Mouse (Mus musculus) megakaryocyte-erythroid progenitor cell, adult 5-6 weeks (primary cell): ENCODE measurements at regions not wholly inside any gene's neighbourhood (a gene's known extent, or its start where the extent isn't known, plus 50 kb on each side); places are given as distances from the start of the nearest gene placed in this dataset.
A peak's percentile ranks its signal among the peaks of the same experiment; 100 is the strongest.
"Not testable (repeated sequence)": the region's sequence is repeated elsewhere in the genome, so short reads cannot be mapped to it uniquely, and the experiment has no call there.

Source experiments
- ATAC-seq: replicated peaks from 2 replicates; pipeline ENCODE4 v1.8.0; 2016; ENCODE audit warnings: mild to moderate bottlenecking, inconsistent platforms; ENCODE audit not compliant: severe bottlenecking, poor library complexity, low FRiP score, low TSS enrichment

DNA sequence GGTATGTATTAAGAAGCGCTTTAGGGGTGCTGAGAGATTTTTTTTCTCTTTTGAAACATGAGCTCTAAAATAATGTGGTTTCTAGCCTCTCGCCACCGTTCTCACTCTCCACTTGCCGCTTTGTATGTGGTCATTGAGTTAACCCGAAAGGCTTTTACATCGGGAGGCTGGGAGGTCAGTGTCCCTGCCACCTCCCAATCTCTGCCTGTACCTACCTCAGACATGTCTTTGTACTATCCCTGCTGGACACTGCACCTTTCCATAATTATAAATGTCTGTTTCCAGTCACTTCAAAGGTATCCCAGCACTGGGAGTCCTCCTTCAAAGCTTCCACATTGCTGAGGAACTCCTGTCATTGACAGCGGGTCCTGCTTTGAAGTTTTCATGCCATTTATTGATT, 347.6 kb upstream of the Tbc1d2b start:
- no peak for ATAC-seq

DNA sequence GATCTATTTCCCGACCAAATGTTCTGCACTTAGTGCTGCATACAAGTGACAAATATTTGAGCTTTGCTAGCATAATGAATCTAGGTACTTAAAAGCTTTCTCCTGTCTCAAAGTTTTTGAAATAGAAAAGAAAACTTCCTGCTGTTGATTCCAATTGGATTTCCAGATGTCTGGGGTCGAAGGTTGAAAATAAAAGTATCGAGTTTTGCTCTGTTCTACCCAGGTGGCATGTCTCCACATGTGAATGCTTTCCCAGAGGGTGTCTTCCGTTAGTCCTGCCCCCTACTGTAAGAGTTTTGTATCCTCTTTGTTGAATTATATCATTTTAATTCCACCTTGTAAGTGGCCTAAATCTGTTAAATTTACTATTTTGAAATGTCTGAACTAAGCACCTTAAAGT, 327.3 kb upstream of the Tbc1d2b start:
- no peak for ATAC-seq

DNA sequence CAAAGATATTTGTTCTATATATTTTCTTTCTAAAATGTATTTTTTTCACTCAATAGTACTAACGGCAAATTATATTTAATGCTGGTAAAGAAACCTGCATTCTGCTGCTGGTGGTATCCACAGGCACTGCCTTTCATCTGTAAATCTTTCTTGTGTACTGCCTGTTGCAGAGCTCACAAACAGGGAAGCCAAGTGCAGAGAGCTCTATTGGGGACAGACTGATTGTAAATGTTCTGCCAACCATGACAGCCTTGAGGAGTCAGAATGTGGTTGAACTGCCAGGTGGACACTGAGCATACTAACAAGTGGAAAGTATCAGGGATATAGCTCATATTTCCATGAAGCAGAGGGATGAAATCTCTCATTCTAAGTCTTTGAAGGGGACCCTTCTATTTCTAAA, 286.1 kb upstream of the Tbc1d2b start:
- no peak for ATAC-seq

DNA sequence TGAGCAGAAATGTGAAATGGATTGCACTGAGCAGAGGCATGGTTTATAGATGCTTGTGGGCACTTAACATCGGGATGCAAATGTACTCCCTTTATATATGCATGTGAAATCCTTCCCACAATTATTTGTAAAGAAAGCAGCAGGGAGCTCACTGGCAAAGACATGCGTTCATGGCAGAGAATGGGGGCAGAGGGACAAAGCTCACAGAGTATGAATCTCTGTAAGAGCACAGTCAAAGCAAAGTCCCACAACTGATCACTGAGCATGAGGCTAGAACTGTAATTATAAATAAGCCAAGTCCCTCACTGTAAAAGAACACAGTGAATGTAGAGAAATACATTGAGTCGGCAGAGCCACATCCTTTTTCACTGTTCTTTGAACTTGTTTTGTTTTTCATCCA, 285.6 kb upstream of the Tbc1d2b start:
- ATAC-seq: no peak

DNA sequence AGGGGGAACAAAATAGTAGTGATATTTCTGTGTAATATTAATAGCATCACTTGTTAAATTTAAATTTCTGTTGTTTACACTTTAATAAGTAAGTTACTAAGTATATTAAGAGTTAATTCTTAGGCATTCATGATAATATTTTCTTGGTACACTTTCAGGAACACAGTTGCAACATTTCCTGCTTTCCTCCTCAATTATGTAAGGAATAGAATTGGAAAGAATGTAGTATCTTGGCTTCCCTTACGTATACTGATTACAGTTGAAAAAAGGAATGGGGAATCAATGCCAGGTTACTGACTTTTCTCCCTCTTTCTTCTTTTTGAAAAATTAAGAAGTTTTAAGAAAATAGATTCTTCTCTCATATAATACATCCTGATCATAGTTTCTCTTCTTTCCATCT, 277.3 kb upstream of the Tbc1d2b start:
- no peak for ATAC-seq

DNA sequence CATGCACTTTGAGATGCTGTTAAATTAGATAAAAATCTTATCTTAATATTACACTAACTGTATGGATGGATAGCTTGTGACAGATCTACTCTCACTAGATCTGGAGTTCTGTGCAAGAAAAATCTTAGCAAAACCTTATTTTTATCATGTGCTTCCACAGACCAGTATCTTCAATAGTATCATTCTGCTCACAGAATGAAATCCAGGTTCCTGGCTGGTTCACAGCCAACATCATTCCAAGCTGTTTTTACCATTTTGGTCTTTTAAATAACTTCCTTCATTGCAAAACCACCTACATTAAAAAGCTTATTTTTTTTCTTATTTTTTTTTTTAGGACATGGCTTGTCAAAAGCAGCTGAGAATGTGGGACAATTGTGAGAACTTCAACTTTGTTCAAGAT, 276.1 kb upstream of the Tbc1d2b start:
- ATAC-seq: no peak

DNA sequence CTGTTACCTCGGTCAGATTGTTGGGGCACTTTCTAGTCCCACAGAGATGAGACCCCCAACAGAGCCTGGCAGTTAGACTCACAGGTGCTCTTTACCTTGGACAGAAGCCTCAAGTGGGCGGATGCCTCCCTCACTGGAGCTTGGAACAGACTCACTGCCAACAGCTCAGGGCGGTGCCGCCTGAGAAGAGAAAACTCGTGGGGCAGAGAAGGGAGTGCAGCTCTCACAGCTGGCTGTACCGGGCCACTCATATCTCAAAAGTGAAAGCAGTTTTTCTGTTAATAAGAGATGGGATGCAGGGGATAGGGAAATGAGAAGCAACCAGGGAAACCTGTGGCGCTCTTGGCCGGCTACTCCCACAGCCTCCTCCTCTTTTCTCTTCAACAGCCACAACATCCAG, 267.1 kb upstream of the Tbc1d2b start:
- ATAC-seq: not testable (repeated sequence)

DNA sequence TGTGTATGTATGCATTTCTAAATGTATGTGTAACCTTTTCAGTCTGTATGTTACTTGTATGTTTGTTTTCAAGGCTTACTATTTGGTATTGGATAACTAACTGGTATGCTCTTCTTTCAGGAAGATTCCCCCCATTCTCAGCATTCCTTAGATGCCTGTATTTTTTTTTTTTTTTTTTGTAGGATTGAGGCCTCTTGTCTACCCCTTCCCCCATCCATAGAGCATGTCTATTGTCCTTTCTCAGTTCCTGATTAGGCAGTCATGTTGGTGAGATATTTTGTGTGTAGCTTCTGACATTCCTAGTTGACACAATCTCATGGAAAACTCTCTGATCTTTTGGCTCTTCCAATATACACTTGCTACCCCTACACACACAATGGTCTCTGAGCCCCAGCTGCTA, 262.8 kb upstream of the Tbc1d2b start:
- no peak for ATAC-seq

DNA sequence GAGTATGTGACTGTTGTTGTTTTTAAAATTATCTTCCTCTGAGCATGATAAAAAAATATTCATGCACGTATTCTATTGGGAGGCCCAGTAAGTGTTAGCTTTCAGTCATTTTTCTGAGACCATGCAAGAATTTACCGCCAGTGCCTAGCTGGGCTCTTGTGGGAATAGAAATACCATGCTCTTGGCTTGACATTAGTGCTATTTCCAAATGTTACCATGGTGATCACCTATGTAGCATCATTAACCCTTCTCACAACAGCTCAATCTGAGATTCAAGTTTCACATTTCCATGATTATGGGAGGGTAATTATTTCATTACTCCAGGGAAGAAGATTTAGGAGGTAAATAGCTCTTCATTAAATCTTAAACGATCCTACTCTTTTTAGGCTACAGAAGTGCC, 250.6 kb upstream of the Tbc1d2b start:
- ATAC-seq: no peak

DNA sequence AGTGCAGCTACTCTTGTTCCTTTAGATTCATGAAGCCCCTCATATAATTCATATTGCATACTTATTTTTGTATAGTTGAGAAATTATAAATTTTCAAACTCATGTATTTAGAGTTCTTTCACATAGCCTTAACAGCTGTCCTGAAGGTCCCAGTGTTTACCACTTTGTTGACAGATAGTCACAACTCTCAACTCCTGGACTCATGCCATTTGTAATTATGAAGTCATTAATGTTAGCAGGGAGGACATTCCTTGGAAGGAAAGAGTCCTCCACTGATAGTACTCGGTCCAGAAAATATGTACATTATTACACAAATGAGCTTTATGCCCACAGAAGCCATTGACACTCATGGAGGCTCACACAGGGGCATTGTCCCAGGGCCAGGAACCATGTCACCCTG, 224.3 kb upstream of the Tbc1d2b start:
- ATAC-seq: no peak

DNA sequence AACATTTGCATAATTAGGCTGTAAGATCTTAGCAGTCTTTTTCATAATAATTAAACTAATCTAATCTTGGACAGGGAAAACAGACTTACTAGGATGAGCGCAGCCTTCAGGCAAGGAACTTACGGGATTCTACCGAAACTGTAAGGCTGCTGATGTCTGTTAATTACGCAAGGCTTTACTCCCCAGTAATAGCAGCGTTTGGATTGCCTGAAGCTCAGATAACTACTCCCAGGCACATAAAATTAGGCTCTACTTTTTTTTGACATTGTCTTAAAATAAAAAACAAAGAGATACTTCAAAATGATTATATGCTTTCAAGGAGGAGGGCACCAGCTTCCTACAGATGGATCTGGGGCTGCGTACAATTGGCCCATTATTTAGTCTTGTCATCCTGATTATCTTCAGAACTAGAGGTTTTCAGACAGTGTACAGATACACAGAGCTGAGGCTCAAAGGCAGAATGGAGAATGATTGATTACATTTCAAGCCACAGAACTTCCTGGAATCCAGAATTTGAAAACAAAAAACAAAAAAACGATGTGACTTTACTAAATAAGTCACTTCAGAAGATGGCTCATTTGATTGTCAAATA, 220.1 kb upstream of the Tbc1d2b start:
- no peak for ATAC-seq

DNA sequence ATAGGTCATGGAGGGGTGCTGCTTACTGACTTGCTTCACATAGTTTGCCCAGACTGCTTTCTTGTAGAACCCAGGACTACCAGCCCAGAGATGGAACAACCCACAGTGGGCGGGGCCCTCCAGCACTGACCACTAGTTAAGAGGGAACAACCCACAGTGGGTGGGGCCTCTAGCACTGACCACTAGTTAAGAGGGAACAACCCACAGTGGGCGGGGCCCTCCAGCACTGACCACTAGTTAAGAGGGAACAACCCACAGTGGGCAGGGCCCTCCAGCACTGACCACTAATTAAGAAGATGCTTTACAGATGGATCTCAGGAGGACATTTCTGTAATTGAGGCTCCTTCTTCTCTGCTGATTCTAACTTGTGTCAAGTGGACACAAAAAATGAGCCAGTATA, 180.0 kb upstream of the Tbc1d2b start:
- ATAC-seq: no peak

DNA sequence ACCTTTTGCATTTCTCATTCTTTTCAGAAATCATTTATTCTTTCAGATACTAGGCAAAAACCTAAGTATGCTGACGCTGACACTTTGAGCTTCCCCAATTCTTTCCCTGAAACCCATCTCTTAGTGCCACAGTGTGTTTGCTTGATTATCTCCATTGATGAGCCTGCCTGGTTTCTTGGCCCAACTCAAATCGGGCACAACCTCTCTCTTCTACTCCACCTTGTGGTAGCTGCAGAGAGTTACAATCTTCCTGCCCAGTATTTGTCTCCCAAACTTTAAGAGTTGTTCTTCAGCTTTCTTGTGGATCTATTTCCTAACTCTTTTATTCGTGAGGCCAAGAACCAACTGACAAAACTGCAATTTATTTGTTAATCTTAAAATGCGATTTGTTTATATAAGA, 176.4 kb upstream of the Tbc1d2b start:
- ATAC-seq: peak; percentile 97

DNA sequence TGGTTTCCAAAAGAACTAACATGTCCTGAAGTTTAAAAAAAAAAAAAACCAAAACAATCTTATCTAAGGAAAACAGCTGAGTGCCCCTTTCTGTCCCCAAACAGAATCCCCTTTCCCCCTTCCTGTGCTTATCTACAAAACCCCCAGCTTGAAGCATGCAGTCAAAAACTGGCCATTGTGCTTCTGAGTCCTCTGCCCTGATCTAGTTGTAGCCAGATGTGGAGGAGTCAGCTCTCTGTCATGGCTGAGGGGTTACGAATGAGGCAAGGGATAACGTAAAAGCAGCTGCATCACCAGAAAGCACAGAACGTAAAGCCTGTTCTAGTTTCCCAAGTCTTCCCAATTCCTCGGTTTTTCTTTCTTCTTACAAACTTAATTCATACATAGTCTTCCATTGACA, 164.3 kb upstream of the Tbc1d2b start:
- peak; percentile 50; the same call in 1 of the 2 replicates for ATAC-seq

DNA sequence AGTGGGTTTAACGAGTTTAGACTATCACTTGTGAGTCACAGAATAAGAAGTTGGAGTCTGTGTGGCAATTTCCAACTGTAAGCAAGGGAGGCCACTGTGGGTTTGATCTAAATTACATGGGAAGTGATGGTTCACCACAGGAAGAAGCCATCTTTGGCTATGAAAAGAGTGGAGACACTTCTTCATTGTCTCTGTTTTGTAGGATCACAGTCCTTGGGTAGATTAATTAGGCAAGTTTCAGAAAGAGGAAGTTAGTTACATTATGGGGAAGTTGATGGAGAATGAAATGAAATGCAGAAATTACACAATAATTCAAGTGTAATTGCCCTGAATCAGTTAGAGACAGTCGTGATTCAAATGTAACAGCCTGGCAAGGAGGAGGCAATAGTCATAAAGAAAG, 160.3 kb upstream of the Tbc1d2b start:
- no peak for ATAC-seq

DNA sequence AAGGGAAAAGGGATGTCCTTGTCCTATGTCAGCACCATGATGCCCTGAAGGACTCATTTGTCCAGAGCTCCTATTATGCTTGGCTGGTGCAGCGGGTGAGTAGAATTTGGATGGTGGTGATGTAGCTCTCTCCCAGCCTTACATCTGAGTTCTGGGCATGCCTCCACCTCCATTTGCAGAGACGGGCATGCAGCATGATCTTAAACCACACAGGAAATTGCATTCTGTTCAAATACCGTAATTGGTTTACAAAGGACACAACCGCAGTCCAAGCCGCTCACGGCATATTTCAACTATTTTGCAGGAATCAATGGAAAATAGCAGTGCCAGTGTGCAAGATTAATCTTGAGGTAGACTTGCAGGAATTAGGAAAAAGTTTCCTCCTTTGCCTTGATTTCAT, 151.1 kb upstream of the Tbc1d2b start:
- no peak for ATAC-seq

DNA sequence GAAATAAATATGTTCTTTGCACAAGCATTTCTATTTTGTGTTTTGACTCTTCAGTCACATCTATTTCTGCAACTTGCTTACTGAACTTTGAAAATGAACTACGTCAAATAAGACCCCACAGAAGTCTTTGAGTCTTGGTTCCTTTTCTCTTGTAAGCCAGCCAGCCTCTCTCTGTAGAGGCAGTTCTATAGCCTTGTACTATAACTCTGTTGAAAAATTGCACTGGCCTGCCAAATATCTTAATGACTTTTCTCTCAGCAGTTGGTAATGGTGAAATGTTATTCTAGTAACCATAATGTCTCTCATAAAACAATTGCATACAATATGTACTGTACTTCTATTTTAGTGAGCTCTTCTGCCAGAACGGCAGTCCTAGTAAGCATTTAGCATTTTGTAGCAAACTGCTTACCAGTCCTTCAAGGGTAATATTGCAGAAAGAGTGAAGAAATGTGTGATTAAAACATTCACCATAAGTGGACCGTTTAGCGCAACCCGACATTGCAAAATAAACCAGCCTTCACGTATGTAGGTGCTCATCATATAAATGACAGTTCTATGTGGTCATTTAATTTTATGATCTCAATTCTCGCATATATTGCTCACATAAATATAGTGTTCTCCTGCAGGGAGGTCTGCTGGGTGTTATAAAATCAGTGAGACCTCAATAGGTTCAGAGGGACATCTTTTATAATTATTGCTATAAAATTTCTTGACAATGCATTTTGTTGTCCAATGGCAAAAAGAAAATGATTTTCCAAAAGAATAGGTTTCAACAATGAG, 149.3 kb upstream of the Tbc1d2b start:
- no peak for ATAC-seq

DNA sequence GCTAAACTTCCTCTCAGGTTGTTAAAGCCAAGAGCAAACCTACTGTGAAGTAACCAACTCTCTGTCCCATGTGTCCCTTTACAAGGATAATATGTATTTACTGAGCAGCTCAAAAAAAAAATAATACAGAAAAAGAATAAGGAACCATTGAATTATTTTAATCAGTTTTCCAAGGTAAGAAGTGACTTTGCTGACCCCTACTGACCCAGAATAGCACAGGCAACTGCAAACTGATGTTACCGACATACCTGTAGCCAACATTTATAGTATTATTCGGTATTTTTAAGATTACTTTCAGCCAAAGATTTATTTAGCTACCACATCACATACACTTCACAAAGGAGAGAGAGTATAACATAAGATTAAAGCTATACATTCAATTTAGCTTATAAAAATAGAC, 138.2 kb upstream of the Tbc1d2b start:
- peak; percentile 55; the same call in 1 of the 2 replicates for ATAC-seq

DNA sequence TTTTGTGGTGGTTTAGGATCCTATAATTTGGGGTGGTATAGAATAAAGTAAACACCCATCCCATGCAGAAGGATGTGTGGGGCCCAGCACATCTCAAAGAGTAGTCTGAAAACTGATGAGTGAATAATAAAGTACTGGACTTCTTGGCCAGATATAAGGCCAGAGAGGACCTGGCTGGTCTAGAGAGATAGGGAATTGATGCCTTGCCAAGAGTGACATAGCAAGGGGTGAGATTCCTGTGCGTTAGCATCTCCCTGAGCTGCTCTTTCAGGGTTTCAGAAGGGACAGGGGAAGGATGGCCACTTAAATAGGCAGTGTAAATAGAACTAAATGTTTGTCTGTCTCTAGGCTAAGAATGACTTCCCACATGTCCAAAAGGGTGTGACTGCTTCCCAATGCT, 137.0 kb upstream of the Tbc1d2b start:
- ATAC-seq: peak; percentile 62

DNA sequence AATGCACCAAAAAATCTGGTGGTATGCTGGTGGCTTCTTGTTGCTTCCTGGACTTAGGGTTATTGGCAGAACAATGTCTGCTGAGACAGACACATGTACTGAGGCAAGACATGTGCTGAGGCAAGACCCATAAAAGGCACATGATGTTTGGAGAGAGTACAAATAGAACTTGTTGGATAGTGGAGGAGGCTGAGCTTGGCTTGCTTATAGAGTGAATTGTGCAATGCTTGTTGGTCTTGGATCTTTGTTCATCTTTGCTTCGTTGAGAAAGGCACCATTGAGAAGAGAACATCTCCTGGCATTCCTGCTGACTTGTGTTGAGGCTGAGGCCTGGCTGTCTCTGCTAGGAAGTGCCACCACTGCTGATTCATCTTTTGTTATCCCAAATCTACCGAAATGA, 117.8 kb upstream of the Tbc1d2b start:
- no peak for ATAC-seq

DNA sequence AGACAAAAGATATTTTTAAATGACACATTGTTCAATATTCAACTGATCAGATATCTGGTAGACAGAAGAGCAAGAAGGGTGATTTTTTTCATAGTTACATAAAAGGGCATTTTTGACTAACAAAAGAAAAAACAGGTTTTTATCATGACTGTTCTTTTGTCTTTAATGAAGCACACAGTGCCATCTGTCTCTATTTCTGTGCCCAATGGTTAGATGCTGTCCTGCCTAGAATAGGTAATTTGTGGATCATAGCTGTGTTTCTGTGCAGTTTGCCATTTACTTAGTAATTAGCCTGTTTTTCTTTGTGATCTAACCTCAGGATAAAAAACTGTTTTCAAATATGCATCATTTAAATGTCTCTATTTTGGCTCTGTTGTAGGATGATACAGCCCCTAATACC, 114.4 kb upstream of the Tbc1d2b start:
- no peak for ATAC-seq

DNA sequence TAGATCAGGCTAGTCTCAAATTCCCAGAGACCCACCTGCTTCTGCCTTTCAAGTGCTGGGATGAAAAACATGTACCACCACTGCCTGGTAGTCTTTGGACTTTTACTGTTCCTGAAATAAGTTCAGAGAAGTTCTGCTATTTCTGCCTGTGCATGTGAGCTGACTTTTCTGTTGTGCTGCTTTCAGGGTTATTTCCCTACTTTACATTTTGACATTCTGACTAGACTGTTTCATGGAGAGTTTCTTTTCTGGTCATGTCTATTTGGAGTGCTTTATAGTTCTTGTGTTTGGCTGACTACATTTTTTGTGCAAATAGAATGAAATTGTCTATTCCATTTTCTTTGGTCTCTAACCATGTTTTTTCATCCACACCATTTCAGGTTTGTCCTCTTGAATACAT, 109.5 kb upstream of the Tbc1d2b start:
- no peak for ATAC-seq
